Mouse (Mus musculus) stomach, embryonic 15.5 days (tissue): Measurements from ENCODE around the gene Ecd. TPM values are rescaled to one million over a fixed set of nuclear protein-coding genes. Genes with fewer than 3 reads are reported as not detected.
"Not testable (repeated sequence)": the region's sequence is repeated elsewhere in the genome, so short reads cannot be mapped to it uniquely, and the experiment has no call there.

Experiments
- ATAC-seq: fragments of 200-750 bp; cut with Nextera tagmentation; 2 replicates; pipeline ENCODE4 v1.8.0; 2017; ENCODE audit warnings: low read depth, moderate number of reproducible peaks, moderate TSS enrichment; ENCODE audit not compliant: insufficient read depth, low FRiP score
- H3K27ac ChIP-seq: fragments of 300-500 bp; sonication (generic); 2 replicates; pipeline ENCODE4 v1.5.1; 2015; ENCODE audit warnings: mild to moderate bottlenecking, inconsistent platforms
- H3K27me3 ChIP-seq: fragments of 300-500 bp; sonication (generic); replicated peaks from 2 replicates; pipeline ENCODE4 v1.6.1; 2015; ENCODE audit warnings: inconsistent platforms
- H3K36me3 ChIP-seq: fragments of 300-500 bp; sonication (generic); 2 replicates; pipeline ENCODE4 v1.6.1; 2015; ENCODE audit warnings: inconsistent platforms
- H3K4me1 ChIP-seq: fragments of 300-500 bp; sonication (generic); 2 replicates; pipeline ENCODE4 v1.6.1; 2015; ENCODE audit warnings: inconsistent platforms
- H3K4me2 ChIP-seq: fragments of 300-500 bp; sonication (generic); 2 replicates; pipeline ENCODE4 v1.6.1; 2015; ENCODE audit warnings: mild to moderate bottlenecking, inconsistent platforms
- H3K4me3 ChIP-seq: fragments of 300-500 bp; sonication (generic); replicated peaks from 2 replicates; pipeline ENCODE4 v1.5.1; 2015; ENCODE audit warnings: inconsistent platforms
- H3K9ac ChIP-seq: fragments of 300-500 bp; sonication (generic); 2 replicates; pipeline ENCODE4 v1.6.1; 2015; ENCODE audit warnings: inconsistent platforms
- H3K9me3 ChIP-seq: fragments of 300-500 bp; sonication (generic); 2 replicates; pipeline ENCODE4 v1.6.1; 2016; ENCODE audit warnings: inconsistent platforms
- WGBS: fragments of 180-500 bp; shearing (Covaris S2); methylation state at CpG from one replicate; pipeline ENCODE4 v1.1.7; 2015; 5-methylcytosine and 5-hydroxymethylcytosine counted together
- polyA plus RNA-seq: library from polyadenylated mRNA; unstranded; fragments of >200 nt; fragmentation: Nextera tagmentation; extraction: Ambion mirVana; gene quantifications from 2 replicates; pipeline ENCODE4 v1.2.1, GENCODE M21; 2015

Ecd gene
- polyA plus RNA-seq, 1 experiment from 2014 or later = 46.9 TPM

- no peaks in the 10 kb centered on the region for H3K4me1 ChIP-seq
- no peaks in the 10 kb centered on the region for H3K9me3 ChIP-seq
- H3K36me3 ChIP-seq = peaks cover 10% of the 10 kb centered on the region
- no peak overlapping the region for H3K27ac ChIP-seq
- no peak overlapping the region for H3K4me3 ChIP-seq
- ATAC-seq = no peak
- H3K27me3 ChIP-seq = no peaks in the 10 kb centered on the region
- no peak overlapping the region for H3K4me2 ChIP-seq
- WGBS = 50% methylated on average over 1 of the region's 1 CpGs
- no peak overlapping the region for H3K9ac ChIP-seq
Measured at GRCm38 (mm10) chr14:20315137-20315536, 32.8 kb downstream of the Ecd start.

GRCm38 (mm10) chr14:20305085-20305484, 42.8 kb downstream of the Ecd start:
- H3K27me3 ChIP-seq, H3K27ac ChIP-seq, ATAC-seq, H3K9me3 ChIP-seq, H3K4me3 ChIP-seq, H3K4me2 ChIP-seq, H3K4me1 ChIP-seq, H3K9ac ChIP-seq: not testable (repeated sequence)
- WGBS = 56% methylated on average over 2 of the region's 2 CpGs
- H3K36me3 ChIP-seq = peaks cover 17% of the 10 kb centered on the region; the same call in 1 of the 2 replicates

GRCm38 (mm10) chr14:20298131-20298530, 49.8 kb downstream of the Ecd start:
- no peaks in the 10 kb centered on the region for H3K9me3 ChIP-seq
- no peak overlapping the region for H3K4me2 ChIP-seq
- no peak overlapping the region for H3K27ac ChIP-seq
- no peak overlapping the region for H3K4me3 ChIP-seq
- H3K4me1 ChIP-seq = no peaks in the 10 kb centered on the region
- no peak for ATAC-seq
- no peaks in the 10 kb centered on the region for H3K36me3 ChIP-seq
- no peaks in the 10 kb centered on the region for H3K27me3 ChIP-seq
- WGBS = 60% methylated on average over 3 of the region's 3 CpGs
- no peak overlapping the region for H3K9ac ChIP-seq

- WGBS = 83% methylated on average over 3 of the region's 3 CpGs
- ATAC-seq = no peak
Measured at GRCm38 (mm10) chr14:20297616-20298015, 50.3 kb downstream of the Ecd start.

GRCm38 (mm10) chr14:20294947-20295346, 53.0 kb downstream of the Ecd start:
- peak overlapping the region; percentile 63 for H3K4me2 ChIP-seq
- no peaks in the 10 kb centered on the region for H3K27me3 ChIP-seq
- 43% methylated on average over 8 of the region's 8 CpGs for WGBS
- peak overlapping the region; percentile 24; the same call in 1 of the 2 replicates for H3K9ac ChIP-seq
- H3K36me3 ChIP-seq = no peaks in the 10 kb centered on the region
- H3K4me3 ChIP-seq = peak overlapping the region; percentile 60
- H3K27ac ChIP-seq = no peak overlapping the region
- no peaks in the 10 kb centered on the region for H3K9me3 ChIP-seq
- H3K4me1 ChIP-seq = no peaks in the 10 kb centered on the region
- no peak for ATAC-seq

More at GRCm38 (mm10) chr14:20297616-20298015, 50.3 kb downstream of the Ecd start:
- Histone ChIP-seq H3K4me1 (no peaks in the 10 kb centered on the region), H3K9ac (no peak overlapping the region), H3K9me3 (no peaks in the 10 kb centered on the region), H3K4me2 (no peak overlapping the region), H3K36me3 (no peaks in the 10 kb centered on the region), H3K4me3 (no peak overlapping the region), H3K27me3 (no peaks in the 10 kb centered on the region), H3K27ac (no peak overlapping the region)

GRCm38 (mm10) chr14:20294117-20294892, 53.6 kb downstream of the Ecd start, which contains the start of gene Nudt13:
Gene Nudt13 (plus strand): TSS chr14:20294697.
- Histone ChIP-seq H3K27ac (no peak within 1 kb of the TSS), H3K9me3 (no peaks in the 10 kb centered on the region), H3K27me3 (no peaks in the 10 kb centered on the region), H3K4me3 (peak within 1 kb of the TSS; percentile 60), H3K36me3 (no peaks in the 10 kb centered on the region), H3K9ac (peak within 1 kb of the TSS; percentile 24; the same call in 1 of the 2 replicates), H3K4me1 (no peaks in the 10 kb centered on the region), H3K4me2 (peak within 1 kb of the TSS; percentile 63)
- 22% methylated on average over 14 of the region's 14 CpGs for WGBS
- ATAC-seq = peak; percentile 97

GRCm38 (mm10) chr14:20291391-20291790, 56.5 kb downstream of the Ecd start:
- H3K27ac ChIP-seq = no peak overlapping the region
- H3K36me3 ChIP-seq = no peaks in the 10 kb centered on the region
- no peaks in the 10 kb centered on the region for H3K4me1 ChIP-seq
- H3K4me3 ChIP-seq = no peak overlapping the region
- no peak for ATAC-seq
- no peaks in the 10 kb centered on the region for H3K27me3 ChIP-seq
- no peak overlapping the region for H3K9ac ChIP-seq
- 47% methylated on average over 4 of the region's 4 CpGs for WGBS
- no peak overlapping the region for H3K4me2 ChIP-seq
- H3K9me3 ChIP-seq = no peaks in the 10 kb centered on the region

Other genes starting within 250 kb of the Ecd start
- 11.8 and 13.1 TPM in 2 replicates for gene Saysd1, start 209.6 kb downstream of the Ecd start, polyA plus RNA-seq
- gene Kcnk5, start 166.3 kb downstream of the Ecd start, polyA plus RNA-seq = 7.6 and 7.9 TPM in 2 replicates
- gene Kcnk16, start 78.9 kb downstream of the Ecd start, polyA plus RNA-seq = 15.5 and 22.6 TPM in 2 replicates
- gene Nudt13, start 53.4 kb downstream of the Ecd start, polyA plus RNA-seq = 17.8 and 20.3 TPM in 2 replicates
- gene Fam149b, start within 50 bp of the Ecd start, polyA plus RNA-seq = 28.6 and 33.1 TPM in 2 replicates
- gene Dnajc9, start 40.8 kb upstream of the Ecd start, polyA plus RNA-seq = 143 and 149 TPM in 2 replicates
- 85.2 and 90.9 TPM in 2 replicates for gene Mrps16, start 45.5 kb upstream of the Ecd start, polyA plus RNA-seq
- gene Cfap70, start 104.1 kb upstream of the Ecd start, polyA plus RNA-seq = 0.27 and 0.63 TPM in 2 replicates
- 58.4 and 59.9 TPM in 2 replicates for gene Anxa7, start 132.0 kb upstream of the Ecd start, polyA plus RNA-seq
- 0.64 and 0.92 TPM in 2 replicates for gene Mss51, start 148.8 kb upstream of the Ecd start, polyA plus RNA-seq
- gene Ppp3cb, start 198.5 kb upstream of the Ecd start, polyA plus RNA-seq = 39.9 and 42.4 TPM in 2 replicates